Mouse (Mus musculus): ENCODE results near the gene 3110040M04Rik. TPM values are rescaled to one million over a fixed set of nuclear protein-coding genes. Genes with fewer than 3 reads are reported as not detected.
A peak's percentile ranks its signal among the peaks of the same experiment; 100 is the strongest.
"Not testable (repeated sequence)": the region's sequence is repeated elsewhere in the genome, so short reads cannot be mapped to it uniquely, and the experiment has no call there.

Gene 3110040M04Rik
- total RNA-seq, 1 experiment: 0.62 TPM

GRCm38 (mm10) chr1:151178505-151179083 is 25.3 kb upstream of the 3110040M04Rik start:
- Histone ChIP-seq H3K9me3 (ENCODE audit: control insufficient read depth, insufficient read depth, low read depth, low read length) (no peaks in the 10 kb centered on the region), H3K4me1 (ENCODE audit: control insufficient read depth in 2 of 2, insufficient read depth in 2 of 2, low read length in 2 of 2, poor library complexity in 1 of 2) (peaks cover 0 to 3% of the 10 kb centered on the region in 2 experiments; a peak in 1 of 4 replicates), H3K4me3 (ENCODE audit: insufficient read depth in 1 of 2, low read depth in 1 of 2, low read length in 2 of 2, poor library complexity in 1 of 2, severe bottlenecking in 1 of 2) (no peak overlapping the region), H3K27ac (ENCODE audit: insufficient read depth, low read depth, low read length, poor library complexity, severe bottlenecking) (no peak overlapping the region), H3K9ac (ENCODE audit: insufficient read depth, low read depth, low read length, poor library complexity, severe bottlenecking) (no peak overlapping the region), H3K36me3 (ENCODE audit: control insufficient read depth, insufficient read depth, low read length, poor library complexity, severe bottlenecking) (no peaks in the 10 kb centered on the region)
- no peak for TF ChIP-seq ZC3H11A (IDR thresholded peaks at IDR 0.05; ENCODE audit: borderline replicate concordance, low read depth, low read length)
- TF ChIP-seq CHD2 (IDR thresholded peaks at IDR 0.05; ENCODE audit: low read depth, low read length): no peak
- TF ChIP-seq ZNF384 (IDR thresholded peaks at IDR 0.05; ENCODE audit: low read depth, low read length): no peak
- TF ChIP-seq MAFK (IDR thresholded peaks at IDR 0.05; ENCODE audit: insufficient read depth, low read depth, low read length): no peak
- no peak for TF ChIP-seq HCFC1 (IDR thresholded peaks at IDR 0.05; ENCODE audit: borderline replicate concordance, insufficient read depth, low read length)
- in situ Hi-C loops (cut with MboI; ENCODE audit: low sequenced_read_pairs in 2 of 2, unreplicated experiment in 2 of 2): no loop called here
- DNase-seq (ENCODE audit: low read depth, low spot score): peak; percentile 40

GRCm38 (mm10) chr1:151180167-151180566 is 23.8 kb upstream of the 3110040M04Rik start:
- Histone ChIP-seq H3K36me3 (ENCODE audit: control insufficient read depth, insufficient read depth, low read length, poor library complexity, severe bottlenecking) (no peaks in the 10 kb centered on the region), H3K4me1 (ENCODE audit: control insufficient read depth in 2 of 2, insufficient read depth in 2 of 2, low read length in 2 of 2, poor library complexity in 1 of 2) (peaks cover 0 to 3% of the 10 kb centered on the region in 2 experiments; a peak in 1 of 4 replicates), H3K4me3 (ENCODE audit: insufficient read depth in 1 of 2, low read depth in 1 of 2, low read length in 2 of 2, poor library complexity in 1 of 2, severe bottlenecking in 1 of 2) (no peak overlapping the region), H3K27ac (ENCODE audit: insufficient read depth, low read depth, low read length, poor library complexity, severe bottlenecking) (no peak overlapping the region), H3K9me3 (ENCODE audit: control insufficient read depth, insufficient read depth, low read depth, low read length) (no peaks in the 10 kb centered on the region), H3K9ac (ENCODE audit: insufficient read depth, low read depth, low read length, poor library complexity, severe bottlenecking) (no peak overlapping the region)
- in situ Hi-C loops (cut with MboI; ENCODE audit: low sequenced_read_pairs in 2 of 2, unreplicated experiment in 2 of 2): no loop called here
- DNase-seq (ENCODE audit: low read depth, low spot score): no peak
- TF ChIP-seq ZNF384 (IDR thresholded peaks at IDR 0.05; ENCODE audit: low read depth, low read length) (no peak), MAFK (IDR thresholded peaks at IDR 0.05; ENCODE audit: insufficient read depth, low read depth, low read length) (no peak), ZC3H11A (IDR thresholded peaks at IDR 0.05; ENCODE audit: borderline replicate concordance, low read depth, low read length) (no peak), HCFC1 (IDR thresholded peaks at IDR 0.05; ENCODE audit: borderline replicate concordance, insufficient read depth, low read length) (no peak), CHD2 (IDR thresholded peaks at IDR 0.05; ENCODE audit: low read depth, low read length) (no peak)

- H3K4me1 ChIP-seq (ENCODE audit: control insufficient read depth in 2 of 2, insufficient read depth in 2 of 2, low read length in 2 of 2, poor library complexity in 1 of 2); DNase-seq (ENCODE audit: low read depth, low spot score); in situ Hi-C loops (cut with MboI; ENCODE audit: low sequenced_read_pairs in 2 of 2, unreplicated experiment in 2 of 2): not testable (repeated sequence)
These were observed 21.7 kb upstream of the 3110040M04Rik start, which contains the start of gene Gm47985 for GRCm38 (mm10) chr1:151182266-151182665. Gm47985 (plus strand) TSS chr1:151182537.

GRCm38 (mm10) chr1:151186186-151186585 is 17.7 kb upstream of the 3110040M04Rik start:
- in situ Hi-C loops (cut with MboI; ENCODE audit: low sequenced_read_pairs in 2 of 2, unreplicated experiment in 2 of 2); H3K36me3 ChIP-seq (ENCODE audit: control insufficient read depth, insufficient read depth, low read length, poor library complexity, severe bottlenecking); H3K4me1 ChIP-seq (ENCODE audit: control insufficient read depth in 2 of 2, insufficient read depth in 2 of 2, low read length in 2 of 2, poor library complexity in 1 of 2); H3K27ac ChIP-seq (ENCODE audit: insufficient read depth, low read depth, low read length, poor library complexity, severe bottlenecking); H3K9ac ChIP-seq (ENCODE audit: insufficient read depth, low read depth, low read length, poor library complexity, severe bottlenecking); H3K9me3 ChIP-seq (ENCODE audit: control insufficient read depth, insufficient read depth, low read depth, low read length); H3K4me3 ChIP-seq (ENCODE audit: insufficient read depth in 1 of 2, low read depth in 1 of 2, low read length in 2 of 2, poor library complexity in 1 of 2, severe bottlenecking in 1 of 2); DNase-seq (ENCODE audit: low read depth, low spot score): not testable (repeated sequence)

More at GRCm38 (mm10) chr1:151182266-151182665, 21.7 kb upstream of the 3110040M04Rik start, which contains the start of gene Gm47985:
- not testable (repeated sequence) for H3K9me3 ChIP-seq (ENCODE audit: control insufficient read depth, insufficient read depth, low read depth, low read length); H3K9ac ChIP-seq (ENCODE audit: insufficient read depth, low read depth, low read length, poor library complexity, severe bottlenecking); H3K36me3 ChIP-seq (ENCODE audit: control insufficient read depth, insufficient read depth, low read length, poor library complexity, severe bottlenecking); H3K27ac ChIP-seq (ENCODE audit: insufficient read depth, low read depth, low read length, poor library complexity, severe bottlenecking); H3K4me3 ChIP-seq (ENCODE audit: insufficient read depth in 1 of 2, low read depth in 1 of 2, low read length in 2 of 2, poor library complexity in 1 of 2, severe bottlenecking in 1 of 2)

- DNase-seq (ENCODE audit: low read depth, low spot score); in situ Hi-C loops (cut with MboI; ENCODE audit: low sequenced_read_pairs in 2 of 2, unreplicated experiment in 2 of 2); H3K9me3 ChIP-seq (ENCODE audit: control insufficient read depth, insufficient read depth, low read depth, low read length); H3K27ac ChIP-seq (ENCODE audit: insufficient read depth, low read depth, low read length, poor library complexity, severe bottlenecking); H3K4me1 ChIP-seq (ENCODE audit: control insufficient read depth in 2 of 2, insufficient read depth in 2 of 2, low read length in 2 of 2, poor library complexity in 1 of 2); H3K36me3 ChIP-seq (ENCODE audit: control insufficient read depth, insufficient read depth, low read length, poor library complexity, severe bottlenecking); H3K4me3 ChIP-seq (ENCODE audit: insufficient read depth in 1 of 2, low read depth in 1 of 2, low read length in 2 of 2, poor library complexity in 1 of 2, severe bottlenecking in 1 of 2); H3K9ac ChIP-seq (ENCODE audit: insufficient read depth, low read depth, low read length, poor library complexity, severe bottlenecking): not testable (repeated sequence)
These were observed 17.0 kb upstream of the 3110040M04Rik start for GRCm38 (mm10) chr1:151186879-151187424.

Measured in ES-E14 (cell line).